Mouse (Mus musculus): ENCODE data around the gene Sap30bp. TPM values are rescaled to one million over a fixed set of nuclear protein-coding genes. Genes with fewer than 3 reads are reported as not detected.
A peak's percentile ranks its signal among the peaks of the same experiment; 100 is the strongest.

Gene Sap30bp
- polyA plus RNA-seq, 1 experiment from 2014 or later, result 52.5 TPM

DNA sequence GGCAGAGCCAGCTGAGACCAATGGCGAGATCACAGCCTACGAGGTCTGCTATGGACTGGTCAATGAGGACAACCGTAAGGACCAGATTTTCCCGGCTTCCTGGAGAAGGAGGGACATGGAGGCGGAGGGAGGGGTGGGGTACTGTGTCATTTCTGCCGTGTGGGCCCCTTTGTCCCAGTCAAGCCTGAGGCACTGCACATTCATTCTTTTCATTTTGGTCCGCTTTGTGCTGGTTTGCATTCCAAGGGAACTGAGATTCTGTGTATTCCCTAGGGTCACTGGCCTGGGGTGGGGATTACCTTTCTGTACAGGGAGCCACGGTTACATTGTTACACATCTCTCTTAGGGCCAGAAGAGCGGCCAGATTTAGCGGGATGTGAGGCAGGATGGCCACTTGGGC, 67.5 kb downstream of the Sap30bp start:
- DNase-seq (ENCODE audit: low spot score), result no peak
- 40% methylated on average over 10 of the region's 10 CpGs for WGBS
- peak overlapping the region; percentile 73 for H3K27ac ChIP-seq

GRCm38 (mm10) chr11:116001725-116002124, 68.6 kb downstream of the Sap30bp start:
- H3K4me3 ChIP-seq, result no peak overlapping the region
- no peak overlapping the region for H3K27ac ChIP-seq
- peaks cover 45% of the 10 kb centered on the region for H3K4me1 ChIP-seq (replicated peaks)
- peaks cover 4% of the 10 kb centered on the region; the same call in 1 of the 2 replicates for H3K36me3 ChIP-seq
- 69% methylated on average over 6 of the region's 6 CpGs for WGBS
- H3K27me3 ChIP-seq (ENCODE audit: insufficient read depth, poor library complexity, severe bottlenecking), result peaks cover 17% of the 10 kb centered on the region; the same call in 1 of the 2 replicates
- DNase-seq (ENCODE audit: low spot score), result no peak
- H3K9me3 ChIP-seq, result no peaks in the 10 kb centered on the region

More for the DNA sequence above, 67.5 kb downstream of the Sap30bp start:
- Histone ChIP-seq H3K36me3 (no peaks in the 10 kb centered on the region), H3K4me1 (replicated peaks) (peaks cover 36% of the 10 kb centered on the region), H3K4me3 (peak overlapping the region; percentile 25), H3K27me3 (ENCODE audit: insufficient read depth, poor library complexity, severe bottlenecking) (peaks cover 14% of the 10 kb centered on the region; the same call in 1 of the 2 replicates), H3K9me3 (no peaks in the 10 kb centered on the region)

DNA sequence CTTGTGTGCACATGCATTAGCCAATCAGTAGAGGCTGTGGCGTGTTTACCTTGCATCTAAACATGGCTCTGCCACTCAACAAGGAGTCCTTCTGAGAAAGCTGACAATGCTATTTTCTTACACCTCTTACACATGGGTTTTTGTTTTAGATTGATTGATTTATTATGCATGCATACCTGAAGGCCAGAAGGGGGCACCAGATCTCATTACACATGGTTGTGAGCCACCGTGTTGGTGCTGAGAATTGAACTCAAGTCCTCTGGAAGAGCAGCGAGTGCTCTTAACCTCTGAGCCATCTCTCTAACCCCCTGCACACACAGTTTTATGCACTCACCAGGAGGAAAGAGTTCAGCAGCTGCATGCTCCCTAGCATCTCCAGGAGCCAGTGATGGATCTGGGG, 69.8 kb downstream of the Sap30bp start:
- no peak for DNase-seq (ENCODE audit: low spot score)
- no peaks in the 10 kb centered on the region for H3K9me3 ChIP-seq
- 84% methylated on average over 3 of the region's 3 CpGs for WGBS

GRCm38 (mm10) chr11:116004186-116004823, 71.2 kb downstream of the Sap30bp start:
- 39% methylated on average over 8 of the region's 8 CpGs for WGBS
- no peaks in the 10 kb centered on the region for H3K9me3 ChIP-seq
- H3K27ac ChIP-seq, result peak overlapping the region; percentile 87
- H3K4me3 ChIP-seq, result peak overlapping the region; percentile 51
- no peak for DNase-seq (ENCODE audit: low spot score)
- H3K36me3 ChIP-seq, result peaks cover 28% of the 10 kb centered on the region
- peaks cover 17% of the 10 kb centered on the region for H3K27me3 ChIP-seq (ENCODE audit: insufficient read depth, poor library complexity, severe bottlenecking)
- H3K4me1 ChIP-seq (replicated peaks), result peaks cover 54% of the 10 kb centered on the region

More for the DNA sequence above, 69.8 kb downstream of the Sap30bp start:
- H3K27me3 ChIP-seq (ENCODE audit: insufficient read depth, poor library complexity, severe bottlenecking), result peaks cover 17% of the 10 kb centered on the region
- no peak overlapping the region for H3K4me3 ChIP-seq
- peaks cover 45% of the 10 kb centered on the region for H3K4me1 ChIP-seq (replicated peaks)
- peaks cover 15% of the 10 kb centered on the region for H3K36me3 ChIP-seq
- H3K27ac ChIP-seq, result no peak overlapping the region

- H3K36me3 ChIP-seq, result peaks cover 36% of the 10 kb centered on the region
- WGBS, result 6% methylated on average over 54 of the region's 54 CpGs
- H3K27ac ChIP-seq, result peak overlapping the region; percentile 87
Observed at GRCm38 (mm10) chr11:116004840-116005700, 72.0 kb downstream of the Sap30bp start.

GRCm38 (mm10) chr11:116005701-116006419, 72.8 kb downstream of the Sap30bp start:
- H3K36me3 ChIP-seq, result peaks cover 44% of the 10 kb centered on the region
- peaks cover 49% of the 10 kb centered on the region for H3K4me1 ChIP-seq (replicated peaks)
- 65% methylated on average over 9 of the region's 9 CpGs for WGBS
- H3K4me3 ChIP-seq, result peak overlapping the region; percentile 51
- no peak for DNase-seq (ENCODE audit: low spot score)
- H3K9me3 ChIP-seq, result no peaks in the 10 kb centered on the region
- peaks cover 5% of the 10 kb centered on the region; the same call in 1 of the 2 replicates for H3K27me3 ChIP-seq (ENCODE audit: insufficient read depth, poor library complexity, severe bottlenecking)
- peak overlapping the region; percentile 87 for H3K27ac ChIP-seq

More at GRCm38 (mm10) chr11:116004840-116005700, 72.0 kb downstream of the Sap30bp start:
- peaks cover 49% of the 10 kb centered on the region for H3K4me1 ChIP-seq (replicated peaks)
- H3K27me3 ChIP-seq (ENCODE audit: insufficient read depth, poor library complexity, severe bottlenecking), result peaks cover 13% of the 10 kb centered on the region
- no peaks in the 10 kb centered on the region for H3K9me3 ChIP-seq
- peak overlapping the region; percentile 51 for H3K4me3 ChIP-seq
- DNase-seq (ENCODE audit: low spot score), result peak; percentile 86

DNA sequence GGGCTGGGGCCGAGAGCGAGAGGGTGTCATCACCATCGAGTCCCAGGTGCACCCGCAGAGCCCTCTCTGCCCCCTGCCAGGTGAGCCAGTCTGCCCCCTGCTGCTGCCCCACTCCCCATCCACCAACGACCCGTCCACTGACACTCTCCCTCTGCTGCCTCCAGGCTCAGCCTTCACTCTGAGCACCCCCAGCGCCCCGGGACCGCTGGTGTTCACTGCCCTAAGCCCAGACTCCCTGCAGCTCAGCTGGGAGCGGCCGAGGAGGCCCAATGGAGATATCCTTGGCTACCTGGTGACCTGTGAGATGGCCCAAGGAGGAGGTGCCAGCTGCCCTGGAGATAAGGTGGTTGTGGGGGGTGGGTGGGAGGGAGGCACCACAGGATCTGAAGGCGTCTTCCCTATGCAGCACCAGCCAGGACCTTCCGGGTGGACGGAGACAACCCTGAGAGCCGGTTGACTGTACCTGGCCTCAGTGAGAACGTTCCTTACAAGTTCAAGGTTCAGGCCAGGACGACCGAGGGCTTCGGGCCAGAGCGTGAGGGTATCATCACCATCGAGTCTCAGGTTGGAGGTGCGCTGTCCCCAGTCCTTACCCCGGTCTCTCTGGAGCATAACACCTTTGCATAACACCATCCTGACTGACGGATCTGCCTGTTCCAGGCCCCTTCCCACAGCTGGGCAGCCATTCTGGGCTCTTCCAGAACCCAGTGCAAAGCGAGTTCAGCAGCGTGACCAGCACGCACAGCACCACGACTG, 74.2 kb downstream of the Sap30bp start:
- H3K4me3 ChIP-seq, result 0 out of 2 replicates have a peak overlapping the region, but pooled peaks have one; percentile 6
- peaks cover 60% of the 10 kb centered on the region for H3K4me1 ChIP-seq (replicated peaks)
- DNase-seq (ENCODE audit: low spot score), result no peak
- no peaks in the 10 kb centered on the region for H3K9me3 ChIP-seq
- peaks cover 5% of the 10 kb centered on the region; the same call in 1 of the 2 replicates for H3K27me3 ChIP-seq (ENCODE audit: insufficient read depth, poor library complexity, severe bottlenecking)
- H3K27ac ChIP-seq, result peak overlapping the region; percentile 50; the same call in 1 of the 2 replicates
- WGBS, result 87% methylated on average over 28 of the region's 28 CpGs
- peaks cover 45% of the 10 kb centered on the region for H3K36me3 ChIP-seq

GRCm38 (mm10) chr11:116008411-116008810, 75.3 kb downstream of the Sap30bp start:
- no peak for DNase-seq (ENCODE audit: low spot score)
- peaks cover 70% of the 10 kb centered on the region for H3K4me1 ChIP-seq (replicated peaks)
- no peak overlapping the region for H3K4me3 ChIP-seq
- 91% methylated on average over 11 of the region's 11 CpGs for WGBS
- H3K27me3 ChIP-seq (ENCODE audit: insufficient read depth, poor library complexity, severe bottlenecking), result peaks cover 10% of the 10 kb centered on the region; the same call in 1 of the 2 replicates
- H3K36me3 ChIP-seq, result peaks cover 45% of the 10 kb centered on the region
- H3K27ac ChIP-seq, result no peak overlapping the region
- H3K9me3 ChIP-seq, result no peaks in the 10 kb centered on the region

DNA sequence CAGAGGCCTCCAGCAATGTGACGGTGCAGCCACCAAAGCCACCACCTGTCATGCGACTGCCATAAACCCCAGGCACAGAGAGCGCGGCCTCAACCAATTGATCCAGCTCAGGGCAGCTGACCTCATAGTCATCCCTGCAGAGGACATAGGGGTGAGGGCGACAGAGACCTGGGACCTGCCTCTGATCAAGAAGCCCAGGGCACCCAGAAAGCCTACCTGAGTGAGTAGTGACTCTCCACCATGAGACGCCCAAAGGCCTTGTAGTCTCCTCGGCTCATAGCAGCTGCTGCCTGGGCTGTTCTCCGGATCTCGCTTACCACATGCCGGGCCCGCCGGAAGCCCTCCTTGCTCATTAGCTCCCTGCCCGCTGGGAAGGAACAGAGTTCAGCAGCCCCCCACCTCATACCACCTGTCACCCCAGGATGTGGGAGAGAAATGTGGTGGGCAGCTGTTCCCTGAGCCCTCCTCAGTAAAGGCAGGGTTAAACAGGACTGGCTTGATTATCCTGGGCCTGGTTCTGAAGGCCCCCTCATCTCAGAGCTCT, 75.8 kb downstream of the Sap30bp start:
- DNase-seq (ENCODE audit: low spot score), result no peak
- WGBS, result 86% methylated on average over 13 of the region's 13 CpGs
- Histone ChIP-seq H3K4me3 (peak overlapping the region; percentile 4; the same call in 1 of the 2 replicates), H3K27ac (0 out of 2 replicates have a peak overlapping the region, but pooled peaks have one; percentile 16), H3K9me3 (no peaks in the 10 kb centered on the region), H3K36me3 (peaks cover 45% of the 10 kb centered on the region), H3K4me1 (replicated peaks) (peaks cover 69% of the 10 kb centered on the region), H3K27me3 (ENCODE audit: insufficient read depth, poor library complexity, severe bottlenecking) (peaks cover 12% of the 10 kb centered on the region; the same call in 1 of the 2 replicates)

DNA sequence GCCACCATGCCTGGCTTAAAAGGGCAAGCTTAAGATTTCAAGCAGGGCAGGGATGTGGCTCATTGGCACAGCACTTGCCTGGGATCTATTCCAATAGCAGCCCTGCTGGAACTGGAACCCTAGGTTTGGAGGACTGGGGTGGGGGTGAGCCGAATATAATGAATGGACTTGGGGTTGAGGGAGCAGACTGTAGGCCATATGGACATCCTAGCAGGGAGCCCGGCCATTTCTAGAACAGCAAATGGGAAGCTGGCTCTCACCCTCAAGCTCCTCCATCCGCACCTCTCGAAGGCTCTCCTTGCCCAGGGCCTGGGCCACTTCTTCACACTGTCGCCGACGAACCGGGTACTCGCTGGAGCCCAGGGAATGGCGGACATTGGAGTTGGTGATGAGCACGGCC, 76.6 kb downstream of the Sap30bp start:
- peaks cover 45% of the 10 kb centered on the region for H3K36me3 ChIP-seq

GRCm38 (mm10) chr11:116010146-116010545, 77.1 kb downstream of the Sap30bp start:
- no peaks in the 10 kb centered on the region for H3K9me3 ChIP-seq
- WGBS, result 94% methylated on average over 8 of the region's 8 CpGs
- peak overlapping the region; percentile 23; the same call in 1 of the 2 replicates for H3K27ac ChIP-seq
- peaks cover 45% of the 10 kb centered on the region for H3K36me3 ChIP-seq
- peaks cover 66% of the 10 kb centered on the region for H3K4me1 ChIP-seq (replicated peaks)
- no peak overlapping the region for H3K4me3 ChIP-seq
- H3K27me3 ChIP-seq (ENCODE audit: insufficient read depth, poor library complexity, severe bottlenecking), result peaks cover 17% of the 10 kb centered on the region
- no peak for DNase-seq (ENCODE audit: low spot score)

More for the DNA sequence above, 76.6 kb downstream of the Sap30bp start:
- 92% methylated on average over 11 of the region's 11 CpGs for WGBS
- Histone ChIP-seq H3K4me1 (replicated peaks) (peaks cover 67% of the 10 kb centered on the region), H3K27me3 (ENCODE audit: insufficient read depth, poor library complexity, severe bottlenecking) (peaks cover 17% of the 10 kb centered on the region), H3K9me3 (no peaks in the 10 kb centered on the region), H3K27ac (no peak overlapping the region), H3K4me3 (no peak overlapping the region)
- no peak for DNase-seq (ENCODE audit: low spot score)
